In genomic region chr9:43473164-43473563, GRCm38 (mm10) we compare ENCODE assay signal across 22 mouse cellular contexts.
DNase-seq lines count a peak whose midpoint lies in the region; ATAC-seq and TF ChIP-seq lines count a peak whose summit lies in the region.
"Had no signal": no experiment of that assay in that cellular context is flagged by ENCODE, and none has a peak within 500 bp of the region (broad histone marks: within the 10 kb centered on the region; RNA-seq: fewer than 3 reads in every experiment).

No protein-coding gene starts in this region.

- H3K27me3 ChIP-seq in forebrain, embryonic 14.5 days (replicated peaks; ENCODE audit: control insufficient read depth, insufficient read depth, low read length), result no peaks in the 10 kb centered on the region
- H3K27me3 ChIP-seq in forebrain, embryonic 12.5 days, result no peaks in the 10 kb centered on the region
- H3K27me3 ChIP-seq in forebrain, postnatal 0 days (ENCODE audit: insufficient read depth, low read length), result no peaks in the 10 kb centered on the region
- H3K27me3 ChIP-seq: embryonic facial prominence, embryonic 15.5 days had no signal

- ATAC-seq in forebrain, embryonic 14.5 days, result peak; percentile 62
- no peak for ATAC-seq in forebrain, embryonic 12.5 days (ENCODE audit: low FRiP score)
- 0 out of 2 replicates have a peak, but pooled peaks have one; percentile 2 for ATAC-seq in forebrain, postnatal 0 days
- ATAC-seq: activated CD4-positive, CD25-positive, alpha-beta regulatory T cell, adult 4 months; Patski had no signal

- no peak overlapping the region for H3K4me3 ChIP-seq in forebrain, embryonic 14.5 days (ENCODE audit: low read depth, low read length)
- no peak overlapping the region for H3K4me3 ChIP-seq in forebrain, embryonic 12.5 days (replicated peaks)
- H3K4me3 ChIP-seq in forebrain, postnatal 0 days (ENCODE audit: low read depth, low read length), result no peak overlapping the region
- H3K4me3 ChIP-seq: embryonic facial prominence, embryonic 15.5 days; erythroblast, embryonic 14.5 days; gastrocnemius, adult 2 months; heart, embryonic 13.5 days; hindbrain, embryonic 12.5 days had no signal

- H3K36me3 ChIP-seq in forebrain, embryonic 14.5 days (ENCODE audit: control insufficient read depth, insufficient read depth, low read length), result no peaks in the 10 kb centered on the region
- H3K36me3 ChIP-seq in forebrain, embryonic 12.5 days (replicated peaks), result no peaks in the 10 kb centered on the region
- H3K36me3 ChIP-seq in forebrain, postnatal 0 days (ENCODE audit: insufficient read depth), result no peaks in the 10 kb centered on the region
- H3K36me3 ChIP-seq: embryonic facial prominence, embryonic 15.5 days; heart, embryonic 13.5 days; hindbrain, embryonic 12.5 days had no signal

- intact Hi-C loops in left cerebral cortex, postnatal 4 days (cut with DNase I), result no loop called here
- intact Hi-C loops in left cerebral cortex, postnatal 14 days (cut with DNase I), result loop anchor here (5.0 kb wide), 1 partner anchor 64 kb away; no protein-coding TSS in a partner anchor
- intact Hi-C loops in left cerebral cortex, postnatal 36 days (cut with DNase I), result no loop called here

- TF ChIP-seq POLR2A in brain, embryonic 14.5 days (IDR thresholded peaks at IDR 0.05; ENCODE audit: borderline replicate concordance, extremely low read depth, insufficient read depth, insufficient read length, poor library complexity, severe bottlenecking), result no peak

- peak overlapping the region; percentile 14; the same call in 1 of the 2 replicates for H3K4me2 ChIP-seq in forebrain, embryonic 14.5 days (ENCODE audit: low read length)
- no peak overlapping the region for H3K4me2 ChIP-seq in forebrain, embryonic 12.5 days
- H3K4me2 ChIP-seq in forebrain, postnatal 0 days (ENCODE audit: low read depth), result no peak overlapping the region
- H3K4me2 ChIP-seq: embryonic facial prominence, embryonic 15.5 days; heart, embryonic 13.5 days; hindbrain, embryonic 12.5 days had no signal

- H3K9ac ChIP-seq in forebrain, embryonic 14.5 days (ENCODE audit: low read length), result no peak overlapping the region
- H3K9ac ChIP-seq in forebrain, embryonic 12.5 days, result no peak overlapping the region
- no peak overlapping the region for H3K9ac ChIP-seq in forebrain, postnatal 0 days
- H3K9ac ChIP-seq: embryonic facial prominence, embryonic 15.5 days; heart, embryonic 13.5 days; hindbrain, embryonic 12.5 days had no signal

- peak; percentile 52 for DNase-seq in forebrain, embryonic 14.5 days (ENCODE audit: low spot score)
- peak; percentile 48 for DNase-seq in left cerebral cortex, postnatal 4 days
- no peak for DNase-seq in left cerebral cortex, postnatal 14 days (ENCODE audit: low spot score in 2 of 2)
- DNase-seq in brain, embryonic 14.5 days (ENCODE audit: low read depth), result peak; percentile 71
- DNase-seq in forebrain, postnatal 0 days, result no peak
- no peak for DNase-seq in left cerebral cortex, postnatal 36 days (ENCODE audit: low spot score in 2 of 2)
- DNase-seq: adrenal gland, postnatal 14 days; cerebellum, adult 18-20 months; cerebellum, adult 9-11 months; cerebellum, postnatal 36 days; gastrocnemius, adult 2 months; gastrocnemius, postnatal 36 days; heart, adult 11 months; heart, postnatal 36 days had no signal

- peak overlapping the region; percentile 36; the same call in 1 of the 2 replicates for H3K27ac ChIP-seq in forebrain, embryonic 14.5 days (ENCODE audit: low read depth, low read length)
- H3K27ac ChIP-seq in forebrain, embryonic 12.5 days, result no peak overlapping the region
- H3K27ac ChIP-seq in forebrain, postnatal 0 days (ENCODE audit: low read depth, low read length), result no peak overlapping the region
- H3K27ac ChIP-seq: embryonic facial prominence, embryonic 15.5 days; gastrocnemius, adult 2 months; heart, embryonic 13.5 days; hindbrain, embryonic 12.5 days; hindbrain, postnatal 0 days had no signal

- WGBS in forebrain, embryonic 14.5 days, result 64% methylated on average over 1 of the region's 1 CpGs
- WGBS in forebrain, embryonic 12.5 days, result 54% methylated on average over 1 of the region's 1 CpGs
- WGBS in forebrain, postnatal 0 days, result 42% methylated on average over 1 of the region's 1 CpGs

- H3K4me1 ChIP-seq in forebrain, embryonic 14.5 days (ENCODE audit: control insufficient read depth, insufficient read depth, low read length), result peaks cover 21% of the 10 kb centered on the region; the same call in 1 of the 2 replicates
- H3K4me1 ChIP-seq in forebrain, embryonic 12.5 days, result peaks cover 11% of the 10 kb centered on the region
- peaks cover 15% of the 10 kb centered on the region; the same call in 1 of the 2 replicates for H3K4me1 ChIP-seq in forebrain, postnatal 0 days (ENCODE audit: insufficient read depth)
- H3K4me1 ChIP-seq: heart, embryonic 13.5 days had no signal

- no peak for TF ChIP-seq CTCF in brain, embryonic 14.5 days (IDR thresholded peaks at IDR 0.05; ENCODE audit: borderline replicate concordance, extremely low read depth, insufficient read depth, insufficient read length)
- no peak for TF ChIP-seq CTCF in forebrain, postnatal 0 days (IDR thresholded peaks at IDR 0.05; ENCODE audit: low read depth)

- H3K9me3 ChIP-seq in forebrain, embryonic 14.5 days (replicated peaks; ENCODE audit: control insufficient read depth, low read length), result no peaks in the 10 kb centered on the region
- no peaks in the 10 kb centered on the region for H3K9me3 ChIP-seq in forebrain, embryonic 12.5 days
- no peaks in the 10 kb centered on the region for H3K9me3 ChIP-seq in forebrain, postnatal 0 days (ENCODE audit: low read length)
- H3K9me3 ChIP-seq: embryonic facial prominence, embryonic 15.5 days; heart, embryonic 13.5 days; hindbrain, embryonic 12.5 days had no signal

Comparison
In these comparisons a context has a peak if more than half of its experiments do, and no peak if none do; other contexts are left out.
1. DNase-seq: peak in forebrain, embryonic 14.5 days (single experiment), left cerebral cortex, postnatal 4 days (single experiment) and brain, embryonic 14.5 days (single experiment); none in left cerebral cortex, postnatal 14 days (0 of 2), forebrain, postnatal 0 days (single experiment) and left cerebral cortex, postnatal 36 days (0 of 2).